Mouse (Mus musculus): Measurements from ENCODE around the gene Sla2.

DNA sequence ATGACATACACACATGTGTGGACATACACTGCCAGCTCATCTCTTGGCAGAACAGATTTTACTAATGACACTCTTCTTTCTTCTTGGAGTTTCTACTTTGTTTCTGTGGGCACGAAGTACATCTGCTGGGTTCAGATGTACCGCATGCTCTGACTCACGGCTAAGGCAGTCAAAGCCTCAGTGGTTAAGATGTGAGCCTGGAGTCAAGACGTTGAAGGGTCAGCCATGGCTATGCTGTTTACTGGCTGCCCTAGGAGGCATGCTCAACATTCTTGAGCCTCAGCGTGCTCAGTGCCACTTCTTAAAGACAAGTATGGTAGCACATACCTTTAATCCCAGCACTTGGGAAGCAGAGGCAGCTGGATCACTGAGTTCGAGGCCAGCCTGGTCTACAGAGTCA is 43.6 kb upstream of the Sla2 start:
- TF ChIP-seq CTCF (IDR thresholded peaks at IDR 0.05; ENCODE audit: borderline replicate concordance, extremely low read depth, insufficient read depth, insufficient read length) (no peak), POLR2A (IDR thresholded peaks at IDR 0.05; ENCODE audit: borderline replicate concordance, extremely low read depth, insufficient read depth, insufficient read length, poor library complexity, severe bottlenecking) (no peak)
